Mouse (Mus musculus) ES-Bruce4 (cell line): ENCODE measurements around the gene Pcsk5. TPM values are rescaled to one million over a fixed set of nuclear protein-coding genes. Genes with fewer than 3 reads are reported as not detected.

Experiments used
- H3K27ac ChIP-seq: 2 replicates; pipeline ENCODE4 v1.5.1; 2012; ENCODE audit warnings: low read length, inconsistent platforms; ENCODE audit not compliant: insufficient read depth
- H3K27me3 ChIP-seq: 2 replicates; pipeline ENCODE4 v1.6.1; 2012; ENCODE audit warnings: mild to moderate bottlenecking, low read length, inconsistent platforms; ENCODE audit not compliant: control insufficient read depth, poor library complexity, insufficient read depth, severe bottlenecking
- H3K36me3 ChIP-seq: 2 replicates; pipeline ENCODE4 v1.6.1; 2012; ENCODE audit warnings: inconsistent platforms, mild to moderate bottlenecking, low read length, moderate library complexity; ENCODE audit not compliant: control insufficient read depth, poor library complexity, insufficient read depth, severe bottlenecking
- H3K4me1 ChIP-seq: one replicate; pipeline ENCODE4 v1.8.1; 2011; ENCODE audit warnings: low read length; ENCODE audit not compliant: control insufficient read depth, insufficient read depth
- H3K4me3 ChIP-seq: 2 replicates; pipeline ENCODE4 v1.5.1; 2011; ENCODE audit warnings: low read depth, mild to moderate bottlenecking, low read length
- H3K9ac ChIP-seq: 2 replicates; pipeline ENCODE4 v1.6.1; 2012; ENCODE audit warnings: low read depth, mild to moderate bottlenecking, inconsistent platforms; ENCODE audit not compliant: poor library complexity, severe bottlenecking
- H3K9me3 ChIP-seq: replicated peaks from 2 replicates; pipeline ENCODE4 v1.6.1; 2012; ENCODE audit warnings: mild to moderate bottlenecking, low read length, inconsistent platforms; ENCODE audit not compliant: control insufficient read depth, poor library complexity, insufficient read depth, severe bottlenecking
- CTCF ChIP-seq: IDR thresholded peaks from one replicate; pipeline ENCODE4 v1.8.1; 2011; ENCODE audit warnings: low read depth, low read length
- EP300 ChIP-seq: IDR thresholded peaks from 2 replicates; pipeline ENCODE4 v1.6.1; 2011; ENCODE audit warnings: low read depth, low read length; ENCODE audit not compliant: insufficient read depth
- POLR2A ChIP-seq: IDR thresholded peaks from one replicate; pipeline ENCODE4 v1.8.1; 2011; ENCODE audit warnings: low read length; ENCODE audit not compliant: insufficient read depth
- polyA plus RNA-seq: library from polyadenylated mRNA; stranded (reverse); fragments of >200 nt; gene quantifications from 2 replicates; pipeline ENCODE4 v1.2.4, GENCODE M21; 2011; ENCODE audit warnings: low read depth; ENCODE audit not compliant: missing spikeins, insufficient read depth, insufficient read length

The Pcsk5 gene
- polyA plus RNA-seq, 1 experiment, result 0.33 TPM

DNA sequence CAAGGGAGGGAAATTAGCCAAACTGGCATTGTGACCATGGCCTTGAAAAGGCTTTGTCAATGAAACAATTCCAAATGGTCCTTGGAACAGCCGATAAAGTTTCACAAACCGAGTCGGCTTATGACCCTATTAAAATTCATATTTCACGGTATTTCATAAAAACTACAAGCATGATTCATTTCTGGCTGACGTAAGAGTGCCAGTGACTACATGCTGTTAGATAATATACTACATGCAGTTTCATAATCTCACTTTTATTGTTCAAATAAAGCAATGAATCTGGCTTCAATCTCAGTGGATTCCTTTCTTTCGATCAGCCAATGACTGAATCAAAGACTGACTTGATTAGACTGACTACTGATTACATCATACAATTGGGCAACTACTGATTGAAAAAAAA, 145.8 kb downstream of the Pcsk5 start:
- Histone ChIP-seq H3K9ac (no peak overlapping the region), H3K4me1 (no peaks in the 10 kb centered on the region), H3K9me3 (no peaks in the 10 kb centered on the region), H3K36me3 (no peaks in the 10 kb centered on the region), H3K27ac (no peak overlapping the region), H3K27me3 (no peaks in the 10 kb centered on the region), H3K4me3 (no peak overlapping the region)
- no peak for TF ChIP-seq POLR2A
- TF ChIP-seq EP300, result no peak
- no peak for TF ChIP-seq CTCF

DNA sequence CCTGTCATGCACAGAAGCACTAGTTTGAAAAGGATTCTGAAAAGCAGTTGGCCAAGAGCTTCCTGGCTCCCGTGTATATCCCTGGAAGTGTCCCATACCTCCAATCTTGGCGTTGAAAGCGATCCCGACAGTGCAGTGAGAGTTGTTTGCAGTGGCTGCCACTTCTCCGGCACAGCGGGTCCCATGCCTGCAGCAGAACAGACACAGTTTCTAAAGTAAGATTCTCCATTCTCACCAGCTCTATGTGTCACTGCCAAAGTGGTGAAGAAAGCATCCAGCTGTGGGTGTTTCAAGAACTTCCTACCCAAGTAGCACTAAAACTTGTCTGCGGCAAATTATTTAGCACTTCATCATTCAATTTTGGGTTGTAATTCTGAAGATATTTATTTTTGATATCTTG, 159.1 kb downstream of the Pcsk5 start:
- Histone ChIP-seq H3K36me3 (no peaks in the 10 kb centered on the region), H3K4me3 (no peak overlapping the region), H3K4me1 (no peaks in the 10 kb centered on the region), H3K9me3 (no peaks in the 10 kb centered on the region), H3K27ac (no peak overlapping the region), H3K9ac (no peak overlapping the region), H3K27me3 (no peaks in the 10 kb centered on the region)
- no peak for TF ChIP-seq CTCF
- no peak for TF ChIP-seq EP300
- TF ChIP-seq POLR2A, result no peak

DNA sequence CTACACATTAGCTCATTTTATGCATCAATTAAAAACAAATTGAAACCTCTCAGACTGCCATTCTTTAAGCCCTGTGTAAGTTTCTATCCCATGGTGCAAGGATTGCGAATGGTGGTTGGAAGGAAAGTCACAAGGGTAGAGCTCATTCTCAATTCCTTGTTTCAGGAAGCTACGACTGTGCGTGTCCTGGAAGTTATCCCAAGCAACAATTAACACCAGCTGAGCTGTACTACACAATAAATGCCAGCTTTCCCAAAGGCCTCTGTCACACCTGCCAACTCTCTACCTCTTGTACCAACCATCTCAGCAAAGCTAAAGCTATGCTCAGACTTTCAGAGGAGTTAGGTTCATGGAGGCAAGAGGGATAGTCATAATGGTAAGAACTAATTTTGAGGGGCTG, 174.8 kb downstream of the Pcsk5 start:
- TF ChIP-seq EP300 (no peak), POLR2A (no peak), CTCF (no peak)
- Histone ChIP-seq H3K9me3 (no peaks in the 10 kb centered on the region), H3K4me3 (no peak overlapping the region), H3K36me3 (no peaks in the 10 kb centered on the region), H3K27me3 (no peaks in the 10 kb centered on the region; the same call in 1 of the 2 replicates), H3K27ac (no peak overlapping the region), H3K4me1 (no peaks in the 10 kb centered on the region), H3K9ac (no peak overlapping the region)

DNA sequence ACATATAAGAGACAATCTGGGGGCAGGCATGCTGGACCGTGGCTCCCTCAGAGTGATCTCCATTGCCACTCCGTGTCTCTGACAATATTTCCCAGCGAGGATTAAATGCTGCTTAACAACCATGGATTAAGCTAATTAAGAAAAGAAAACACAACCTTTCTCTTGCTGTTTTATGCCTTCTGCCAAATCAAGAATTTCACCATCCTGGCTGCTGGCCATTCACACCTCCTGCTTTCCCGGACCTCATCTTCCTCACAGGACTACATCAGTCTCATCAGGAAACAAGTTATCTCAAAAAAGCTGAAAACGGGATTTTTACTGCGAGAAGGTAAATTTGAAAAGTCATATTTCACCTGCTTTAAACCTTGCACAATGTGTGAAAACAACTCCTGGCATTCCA, 175.2 kb downstream of the Pcsk5 start:
- Histone ChIP-seq H3K27me3 (no peaks in the 10 kb centered on the region; the same call in 1 of the 2 replicates), H3K9me3 (no peaks in the 10 kb centered on the region), H3K27ac (no peak overlapping the region), H3K4me1 (no peaks in the 10 kb centered on the region), H3K4me3 (no peak overlapping the region), H3K9ac (no peak overlapping the region), H3K36me3 (no peaks in the 10 kb centered on the region)
- TF ChIP-seq POLR2A (no peak), CTCF (no peak), EP300 (no peak)

DNA sequence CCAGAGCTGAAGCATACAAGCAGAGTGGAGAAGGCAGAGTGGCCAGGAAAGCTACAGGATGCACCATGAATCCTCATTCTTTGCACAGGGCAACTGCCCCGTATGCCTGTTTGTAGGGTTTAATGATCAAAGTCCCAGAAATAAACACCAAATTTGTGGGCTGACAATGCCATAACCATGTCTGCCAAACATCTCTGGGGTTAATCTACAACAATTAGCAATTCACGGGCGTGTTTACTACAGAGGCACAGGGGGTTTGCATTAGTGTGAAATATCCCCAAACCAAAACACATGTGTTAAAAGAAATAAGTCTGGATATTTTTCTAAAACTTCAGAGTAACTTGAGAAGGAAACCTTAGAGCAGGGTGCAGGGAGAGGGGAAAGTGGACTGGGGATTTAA, 178.1 kb downstream of the Pcsk5 start:
- Histone ChIP-seq H3K36me3 (no peaks in the 10 kb centered on the region), H3K27me3 (no peaks in the 10 kb centered on the region; the same call in 1 of the 2 replicates), H3K27ac (no peak overlapping the region), H3K9ac (no peak overlapping the region), H3K4me3 (no peak overlapping the region), H3K9me3 (no peaks in the 10 kb centered on the region), H3K4me1 (no peaks in the 10 kb centered on the region)
- TF ChIP-seq POLR2A (no peak), EP300 (no peak), CTCF (no peak)

DNA sequence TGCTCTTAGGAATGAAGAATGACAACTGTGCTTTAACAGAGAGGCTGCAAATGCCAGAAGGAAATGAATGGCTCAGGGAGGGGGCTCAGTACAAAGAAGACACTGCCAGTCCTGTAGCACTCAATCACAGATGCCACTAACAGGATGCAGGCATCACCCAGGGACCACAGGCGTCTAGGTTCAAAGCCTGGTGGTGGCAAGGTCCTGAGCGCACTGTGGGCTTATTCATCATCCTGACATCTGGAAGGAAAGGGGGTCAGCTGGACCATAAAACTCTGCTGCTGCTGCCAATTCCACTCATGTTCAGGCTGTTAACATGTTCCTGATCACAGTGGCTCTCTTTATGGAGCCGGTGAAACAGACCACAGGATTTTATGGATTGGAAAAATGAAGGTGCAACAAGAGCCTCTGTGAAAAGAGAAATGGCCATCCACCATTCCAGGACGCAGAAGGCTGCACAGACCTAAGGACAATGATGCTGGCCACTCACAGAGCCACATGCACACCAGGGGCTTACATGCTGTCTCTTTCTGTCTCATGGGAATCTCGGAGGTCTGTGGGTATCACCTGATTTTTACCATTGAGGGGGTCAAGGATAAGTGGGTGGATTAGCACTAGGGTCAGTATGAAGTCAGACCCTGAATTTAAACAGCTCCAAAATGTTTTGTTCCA, 186.5 kb downstream of the Pcsk5 start:
- no peak overlapping the region for H3K27ac ChIP-seq

More for the DNA sequence above, 186.5 kb downstream of the Pcsk5 start:
- TF ChIP-seq CTCF (no peak), EP300 (no peak), POLR2A (no peak)
- H3K9ac ChIP-seq, result no peak overlapping the region
- H3K4me3 ChIP-seq, result no peak overlapping the region
- H3K4me1 ChIP-seq, result no peaks in the 10 kb centered on the region
- no peaks in the 10 kb centered on the region for H3K9me3 ChIP-seq
- H3K27me3 ChIP-seq, result no peaks in the 10 kb centered on the region
- no peaks in the 10 kb centered on the region for H3K36me3 ChIP-seq
